Comparison of ENCODE assay signal across 18 mouse cellular contexts in genomic region chr4:136703351-136703750, GRCm38 (mm10).
A peak's percentile ranks its signal among the peaks of the same experiment; 100 is the strongest.
DNase-seq lines count a peak whose midpoint lies in the region; ATAC-seq and TF ChIP-seq lines count a peak whose summit lies in the region.
"Had no signal": no experiment of that assay in that cellular context is flagged by ENCODE, and none has a peak within 500 bp of the region (broad histone marks: within the 10 kb centered on the region; RNA-seq: fewer than 3 reads in every experiment).

No protein-coding gene starts in this region.

- no peak overlapping the region for H3K4me2 ChIP-seq in forebrain, embryonic 13.5 days
- no peak overlapping the region for H3K4me2 ChIP-seq in forebrain, embryonic 12.5 days
- H3K4me2 ChIP-seq in midbrain, embryonic 14.5 days (ENCODE audit: low read length), result no peak overlapping the region
- H3K4me2 ChIP-seq in CH12.LX (ENCODE audit: insufficient read depth, low read depth, poor library complexity, severe bottlenecking), result no peak overlapping the region
- H3K4me2 ChIP-seq: embryonic facial prominence, embryonic 13.5 days; heart, embryonic 15.5 days; hindbrain, embryonic 13.5 days had no signal

- TF ChIP-seq CTCF in CH12.LX (conservative IDR thresholded peaks at IDR 0.05 in 1 of 2, IDR thresholded peaks at IDR 0.05 in 1 of 2; ENCODE audit: low read depth in 2 of 2, low read length in 2 of 2), result no peak

- dilution Hi-C loops in CH12.LX (cut with MboI; ENCODE audit: extremely low pct_ligation_motif_present, extremely low pct_unique_long_range_greater_than_20kb, low sequenced_read_pairs), result no loop called here

- H3K9ac ChIP-seq in forebrain, embryonic 13.5 days, result no peak overlapping the region
- H3K9ac ChIP-seq in forebrain, embryonic 12.5 days, result no peak overlapping the region
- H3K9ac ChIP-seq in midbrain, embryonic 14.5 days (replicated peaks; ENCODE audit: low read length), result no peak overlapping the region
- 0 out of 2 replicates have a peak overlapping the region, but pooled peaks have one; percentile 6 for H3K9ac ChIP-seq in CH12.LX (ENCODE audit: insufficient read depth, low read depth)
- H3K9ac ChIP-seq: embryonic facial prominence, embryonic 13.5 days; heart, embryonic 15.5 days; hindbrain, embryonic 13.5 days had no signal

- ATAC-seq in forebrain, embryonic 13.5 days, result no peak
- ATAC-seq in forebrain, embryonic 12.5 days (ENCODE audit: low FRiP score), result no peak
- no peak for ATAC-seq in midbrain, embryonic 14.5 days (ENCODE audit: low FRiP score, low TSS enrichment)
- ATAC-seq: hindbrain, postnatal 0 days had no signal

- DNase-seq in midbrain, embryonic 10.5 days (ENCODE audit: low spot score), result no peak
- no peak for DNase-seq in midbrain, embryonic 14.5 days
- no peak for DNase-seq in CH12.LX (ENCODE audit: extremely low read depth)
- DNase-seq in limb, embryonic 10.5 days (ENCODE audit: low spot score), result no peak
- DNase-seq: adrenal gland, adult 8-10 months; adrenal gland, postnatal 36 days; cerebellum, adult 8-10 months; gastrocnemius, postnatal 10 days; heart, adult 18-20 months; heart, postnatal 14 days had no signal

- WGBS in forebrain, embryonic 13.5 days, result 90% methylated on average over 11 of the region's 11 CpGs
- WGBS in forebrain, embryonic 12.5 days, result 91% methylated on average over 11 of the region's 11 CpGs
- 95% methylated on average over 11 of the region's 11 CpGs for WGBS in midbrain, embryonic 10.5 days
- 92% methylated on average over 11 of the region's 11 CpGs for WGBS in midbrain, embryonic 14.5 days
- WGBS in limb, embryonic 10.5 days, result 91% methylated on average over 11 of the region's 11 CpGs

- TF ChIP-seq POLR2A in CH12.LX (IDR thresholded peaks at IDR 0.05; ENCODE audit: low read depth, low read length), result no peak

- peak overlapping the region; percentile 15; the same call in 1 of the 2 replicates for H3K27ac ChIP-seq in forebrain, embryonic 13.5 days
- H3K27ac ChIP-seq in forebrain, embryonic 12.5 days, result no peak overlapping the region
- 0 out of 2 replicates have a peak overlapping the region, but pooled peaks have one; percentile 23 for H3K27ac ChIP-seq in midbrain, embryonic 10.5 days (replicated peaks)
- no peak overlapping the region for H3K27ac ChIP-seq in midbrain, embryonic 14.5 days (replicated peaks; ENCODE audit: low read depth, low read length)
- H3K27ac ChIP-seq in CH12.LX (ENCODE audit: insufficient read depth, low read depth), result no peak overlapping the region
- 0 out of 2 replicates have a peak overlapping the region, but pooled peaks have one; percentile 38 for H3K27ac ChIP-seq in limb, embryonic 10.5 days
- H3K27ac ChIP-seq: embryonic facial prominence, embryonic 13.5 days; heart, embryonic 15.5 days; hindbrain, postnatal 0 days had no signal

- no peak for TF ChIP-seq EP300 in CH12.LX (IDR thresholded peaks at IDR 0.05; ENCODE audit: low read length)

- TF ChIP-seq RAD21 in CH12.LX (IDR thresholded peaks at IDR 0.05; ENCODE audit: low read depth, low read length), result no peak

- in situ Hi-C loops in CH12.LX (cut with MboI; ENCODE audit: low pct_ligation_motif_present, low pct_unique_long_range_greater_than_20kb, low sequenced_read_pairs), result no loop called here

- H3K4me3 ChIP-seq in forebrain, embryonic 13.5 days, result no peak overlapping the region
- no peak overlapping the region for H3K4me3 ChIP-seq in forebrain, embryonic 12.5 days (replicated peaks)
- no peak overlapping the region for H3K4me3 ChIP-seq in midbrain, embryonic 10.5 days
- no peak overlapping the region for H3K4me3 ChIP-seq in midbrain, embryonic 14.5 days (replicated peaks; ENCODE audit: low read depth, low read length)
- H3K4me3 ChIP-seq in CH12.LX (replicated peaks in 1 of 3; ENCODE audit: low read depth in 2 of 3, low read length in 2 of 3, poor library complexity in 1 of 3), result no peak overlapping the region
- H3K4me3 ChIP-seq in limb, embryonic 10.5 days, result no peak overlapping the region
- H3K4me3 ChIP-seq: embryonic facial prominence, embryonic 13.5 days; heart, embryonic 10.5 days; heart, embryonic 15.5 days; hindbrain, embryonic 13.5 days had no signal

- no peaks in the 10 kb centered on the region for H3K9me3 ChIP-seq in forebrain, embryonic 13.5 days (replicated peaks)
- H3K9me3 ChIP-seq in forebrain, embryonic 12.5 days, result no peaks in the 10 kb centered on the region
- no peaks in the 10 kb centered on the region for H3K9me3 ChIP-seq in midbrain, embryonic 10.5 days (replicated peaks)
- no peaks in the 10 kb centered on the region for H3K9me3 ChIP-seq in midbrain, embryonic 14.5 days (ENCODE audit: control insufficient read depth, low read length)
- no peaks in the 10 kb centered on the region for H3K9me3 ChIP-seq in CH12.LX (replicated peaks; ENCODE audit: low read length)
- no peaks in the 10 kb centered on the region for H3K9me3 ChIP-seq in limb, embryonic 10.5 days (replicated peaks)
- H3K9me3 ChIP-seq: embryonic facial prominence, embryonic 13.5 days; G1E; heart, embryonic 10.5 days; heart, embryonic 15.5 days; hindbrain, embryonic 13.5 days had no signal

- no peaks in the 10 kb centered on the region for H3K27me3 ChIP-seq in forebrain, embryonic 13.5 days
- H3K27me3 ChIP-seq in forebrain, embryonic 12.5 days, result no peaks in the 10 kb centered on the region
- H3K27me3 ChIP-seq in midbrain, embryonic 10.5 days (ENCODE audit: low read depth, poor library complexity, severe bottlenecking), result no peaks in the 10 kb centered on the region
- no peaks in the 10 kb centered on the region for H3K27me3 ChIP-seq in midbrain, embryonic 14.5 days (ENCODE audit: control insufficient read depth, insufficient read depth, low read length)
- H3K27me3 ChIP-seq in CH12.LX (replicated peaks), result peaks cover 5% of the 10 kb centered on the region
- peaks cover 15% of the 10 kb centered on the region for H3K27me3 ChIP-seq in limb, embryonic 10.5 days (ENCODE audit: low read depth, poor library complexity, severe bottlenecking)
- H3K27me3 ChIP-seq: embryonic facial prominence, embryonic 13.5 days; hindbrain, embryonic 13.5 days had no signal

- H3K4me1 ChIP-seq in forebrain, embryonic 13.5 days, result peaks cover 75% of the 10 kb centered on the region
- peaks cover 74% of the 10 kb centered on the region for H3K4me1 ChIP-seq in forebrain, embryonic 12.5 days
- peaks cover 82% of the 10 kb centered on the region for H3K4me1 ChIP-seq in midbrain, embryonic 10.5 days
- peaks cover 25% of the 10 kb centered on the region for H3K4me1 ChIP-seq in midbrain, embryonic 14.5 days (ENCODE audit: control insufficient read depth, insufficient read depth, low read length)
- H3K4me1 ChIP-seq in CH12.LX (ENCODE audit: control insufficient read depth in 1 of 2, insufficient read depth in 2 of 2), result peaks cover 13 to 44% of the 10 kb centered on the region in 2 experiments
- peaks cover 90% of the 10 kb centered on the region for H3K4me1 ChIP-seq in limb, embryonic 10.5 days

- no peaks in the 10 kb centered on the region for H3K36me3 ChIP-seq in forebrain, embryonic 13.5 days (ENCODE audit: poor library complexity, severe bottlenecking)
- no peaks in the 10 kb centered on the region; the same call in 1 of the 2 replicates for H3K36me3 ChIP-seq in forebrain, embryonic 12.5 days (replicated peaks)
- peaks cover 33% of the 10 kb centered on the region for H3K36me3 ChIP-seq in midbrain, embryonic 10.5 days
- H3K36me3 ChIP-seq in midbrain, embryonic 14.5 days (ENCODE audit: control insufficient read depth, insufficient read depth, low read length), result no peaks in the 10 kb centered on the region
- H3K36me3 ChIP-seq in CH12.LX (replicated peaks in 1 of 2; ENCODE audit: control insufficient read depth in 1 of 2, insufficient read depth in 1 of 2, low read length in 1 of 2), result no peaks in the 10 kb centered on the region
- H3K36me3 ChIP-seq in limb, embryonic 10.5 days, result no peaks in the 10 kb centered on the region
- H3K36me3 ChIP-seq: embryonic facial prominence, embryonic 13.5 days; G1E; heart, embryonic 10.5 days; heart, embryonic 15.5 days; hindbrain, embryonic 13.5 days had no signal

- no peaks in the 10 kb centered on the region for H3K79me2 ChIP-seq in CH12.LX (replicated peaks; ENCODE audit: control insufficient read depth, extremely low read depth, insufficient read depth, poor library complexity, severe bottlenecking)

TF ChIP-seq in CH12.LX, 34 proteins besides CTCF, POLR2A, EP300 and RAD21:
- peak; percentile 19; the same call in 1 of the 2 replicates for TF ChIP-seq TCF12 (IDR thresholded peaks at IDR 0.05; ENCODE audit: low read depth, low read length)
- no peak for TF ChIP-seq NELFE (IDR thresholded peaks at IDR 0.05; ENCODE audit: low read depth, low read length)

Comparison
In these comparisons a context has a peak if more than half of its experiments do, and no peak if none do; other contexts are left out.
1. H3K27ac ChIP-seq: peak in forebrain, embryonic 13.5 days (single experiment), midbrain, embryonic 10.5 days (single experiment) and limb, embryonic 10.5 days (single experiment); none in forebrain, embryonic 12.5 days (single experiment), midbrain, embryonic 14.5 days (single experiment) and CH12.LX (single experiment).